Mouse (Mus musculus) 3T3-L1 (cell line): Measurements from ENCODE around the gene Rbm17.
A peak's percentile ranks its signal among the peaks of the same experiment; 100 is the strongest.

ENCODE experiments used
- DNase-seq: peaks from one replicate; pipeline ENCODE4 v3.0.0-alpha.2; 2015; ENCODE audit warnings: low read depth, low spot score

Gene Rbm17

DNA sequence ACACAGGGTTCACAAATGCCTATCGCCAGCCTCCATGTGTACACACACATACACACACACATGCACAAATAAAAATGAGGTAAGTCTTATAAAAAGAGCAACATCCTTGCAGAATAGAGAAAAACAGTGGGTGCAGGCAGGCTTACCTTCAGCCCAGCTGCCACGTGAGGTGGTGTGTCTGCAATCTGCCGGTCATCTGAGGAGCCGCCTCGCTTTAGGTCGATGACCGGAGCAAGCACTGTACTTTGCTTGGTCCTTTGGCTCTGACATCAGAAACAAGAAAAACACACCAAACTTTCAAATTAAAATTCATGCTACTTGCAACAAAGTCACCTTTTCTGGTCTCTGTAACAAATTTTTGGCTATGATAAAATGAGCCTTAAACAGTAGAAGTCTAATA, 6.0 kb downstream of the Rbm17 start:
- no peak for DNase-seq

DNA sequence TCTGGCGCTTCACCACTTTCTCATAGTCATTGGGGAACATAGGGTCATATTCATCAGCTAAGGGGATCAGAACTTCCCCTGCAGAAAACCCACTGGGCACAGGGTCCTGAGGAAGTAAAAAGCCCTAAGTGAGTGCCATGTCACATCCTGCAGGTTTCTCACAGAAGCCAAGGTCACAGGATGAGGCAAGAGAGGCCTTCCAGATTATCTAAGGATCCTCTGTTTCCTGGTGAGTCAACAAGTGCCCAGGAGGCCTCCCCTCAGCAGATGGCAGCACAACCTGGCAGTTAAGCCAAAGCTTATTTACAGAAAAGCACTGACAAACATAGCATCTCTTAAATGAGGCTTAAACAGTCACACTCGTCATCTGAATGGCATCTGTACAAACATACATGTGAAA, 7.3 kb downstream of the Rbm17 start:
- peak; percentile 23 for DNase-seq

DNA sequence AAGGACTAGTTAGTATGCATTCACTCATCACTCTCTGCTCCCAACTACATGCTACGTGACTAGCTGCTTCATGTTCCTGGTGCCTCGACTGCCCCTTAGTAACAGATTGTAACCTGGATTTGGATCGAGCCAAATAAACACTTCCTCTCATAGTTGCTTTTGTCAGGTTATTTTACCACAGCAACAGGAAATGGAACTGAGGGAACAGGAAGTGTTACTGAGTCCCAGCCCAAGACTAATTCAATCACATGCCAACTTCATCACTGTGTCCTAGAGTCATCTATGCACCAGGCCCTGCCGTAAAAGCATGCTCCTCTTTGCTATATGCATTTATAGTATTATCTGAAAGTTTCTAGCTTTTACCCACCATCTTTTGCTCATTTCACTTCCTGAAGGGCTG, 16.0 kb downstream of the Rbm17 start:
- no peak for DNase-seq

DNA sequence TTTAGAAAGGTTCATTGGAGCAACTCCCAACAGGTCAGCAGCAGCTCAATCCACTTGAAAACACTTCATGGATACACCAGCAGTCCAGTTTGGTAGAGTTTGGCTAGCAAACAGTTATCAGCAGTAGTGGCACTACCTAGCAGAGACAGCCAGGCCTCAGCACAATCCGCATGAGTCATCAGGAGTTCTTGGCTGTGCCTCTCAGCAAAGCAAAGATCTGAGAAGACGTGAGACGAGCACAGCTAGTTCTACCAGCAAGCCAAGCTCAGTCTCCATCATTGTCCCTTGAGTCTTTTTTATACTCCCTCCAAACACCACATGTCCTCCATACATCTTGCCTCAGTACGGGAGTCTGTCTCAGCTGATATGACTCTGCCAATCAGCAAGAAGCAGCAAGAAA, 24.6 kb downstream of the Rbm17 start:
- peak; percentile 55 for DNase-seq

DNA sequence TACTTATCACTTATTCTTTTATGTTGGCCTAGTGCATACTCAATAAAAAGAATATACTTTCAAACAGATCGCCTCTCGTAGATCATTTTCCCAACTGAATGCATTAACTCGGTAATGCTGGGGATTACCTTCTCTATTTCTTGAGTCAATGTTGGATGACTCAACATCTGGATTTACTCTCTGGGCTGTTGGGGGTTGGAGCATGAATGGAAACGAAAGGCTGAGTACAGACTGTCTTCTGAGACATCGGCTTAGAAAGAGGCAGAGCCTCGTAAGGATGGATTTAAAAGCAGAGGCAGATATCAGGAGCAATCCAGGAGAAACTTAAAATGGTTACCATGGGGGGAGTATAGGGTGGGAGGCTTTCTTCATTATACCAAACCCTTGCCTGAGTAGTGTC, 25.8 kb downstream of the Rbm17 start:
- DNase-seq: no peak

DNA sequence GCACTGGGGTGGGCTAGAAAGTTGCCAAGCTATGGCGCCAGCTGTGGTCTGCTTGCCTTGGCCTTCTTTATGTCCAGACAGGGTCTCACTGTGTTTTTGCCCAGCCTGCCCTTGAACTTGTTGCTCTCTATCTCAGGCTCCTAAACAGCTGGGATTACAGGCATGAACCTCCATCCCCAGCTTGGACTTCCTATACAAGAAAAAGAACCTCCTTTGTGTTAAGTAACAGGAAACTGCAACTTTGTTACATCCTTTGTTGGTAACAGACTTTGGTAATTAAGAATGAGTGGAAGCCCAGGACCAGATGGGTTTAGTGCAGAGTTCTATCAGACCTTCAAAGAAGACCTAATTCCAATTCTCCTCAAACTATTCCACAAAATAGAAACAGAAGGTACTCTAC, 30.3 kb downstream of the Rbm17 start:
- no peak for DNase-seq

DNA sequence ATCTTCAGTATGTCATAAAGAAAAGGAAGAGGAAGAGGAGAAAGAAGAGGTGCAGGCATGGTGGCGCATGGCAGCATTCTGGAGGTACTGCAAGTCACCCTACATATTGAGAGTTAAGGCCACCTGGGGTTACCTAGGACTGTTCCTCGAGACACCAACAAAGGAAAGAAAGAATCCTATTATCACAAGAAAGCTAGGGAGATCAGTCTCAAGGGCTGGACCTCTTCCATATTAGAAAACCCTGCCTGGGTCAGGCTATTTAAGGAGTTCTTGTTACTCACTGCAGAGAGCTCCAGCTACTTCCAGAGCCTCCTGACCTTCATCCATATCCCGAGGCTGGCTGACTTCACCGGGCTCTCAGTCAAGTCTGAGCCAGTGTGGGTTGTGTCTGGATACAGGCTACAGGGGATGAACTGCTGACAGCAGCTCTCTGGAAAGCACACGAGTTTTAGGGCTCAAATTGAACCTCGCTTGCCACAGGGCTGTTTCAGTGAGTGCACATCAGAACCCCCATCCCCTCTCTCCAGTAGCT, 32.9 kb downstream of the Rbm17 start:
- DNase-seq: no peak

DNA sequence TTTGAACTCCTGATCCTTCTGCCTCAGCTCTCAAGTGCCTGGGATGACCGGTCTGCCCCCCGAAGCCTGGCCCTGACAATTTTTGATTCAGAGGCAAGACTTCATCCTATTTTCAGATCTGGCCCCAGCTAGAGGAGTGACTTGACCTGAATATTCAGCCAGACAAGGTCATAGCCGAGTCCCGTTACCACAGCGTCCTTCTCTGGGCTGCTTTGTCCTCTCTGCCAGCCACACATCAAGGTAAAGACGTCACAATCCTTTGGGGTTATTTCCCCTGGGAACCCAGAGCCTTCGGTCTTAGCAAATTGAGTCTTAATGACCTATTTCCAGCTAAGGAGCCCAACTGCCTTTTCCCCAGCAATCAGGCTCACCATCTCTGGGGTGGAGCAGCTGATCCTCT, 35.5 kb downstream of the Rbm17 start:
- no peak for DNase-seq

DNA sequence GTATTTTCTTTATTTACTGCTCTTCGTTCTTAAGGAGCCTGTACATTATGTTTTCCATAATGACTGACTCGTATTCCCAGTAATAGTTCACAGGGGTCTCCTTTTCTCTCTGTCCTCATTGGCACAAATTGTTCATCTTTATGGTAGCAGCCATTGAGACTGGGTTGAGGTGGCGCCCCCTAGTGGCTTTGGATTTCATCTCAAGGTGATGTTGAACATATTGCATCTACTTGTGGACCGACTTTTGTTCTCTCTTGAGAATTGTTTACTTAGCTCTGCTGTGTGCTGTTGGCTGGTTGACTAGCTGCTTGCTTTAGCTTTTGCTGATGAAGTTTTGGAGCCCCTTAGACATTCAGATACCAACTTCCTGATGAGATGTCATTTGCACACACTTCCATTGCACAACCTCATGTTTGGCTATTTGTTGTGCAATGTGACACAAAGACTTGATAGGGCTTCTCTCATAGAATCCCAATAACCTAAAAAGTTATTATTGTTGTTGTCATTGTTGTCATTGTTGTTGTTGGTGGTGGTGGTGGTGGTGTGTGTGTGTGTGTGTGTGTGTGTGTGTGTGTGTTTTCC, 36.1 kb downstream of the Rbm17 start:
- DNase-seq: peak; percentile 20

DNA sequence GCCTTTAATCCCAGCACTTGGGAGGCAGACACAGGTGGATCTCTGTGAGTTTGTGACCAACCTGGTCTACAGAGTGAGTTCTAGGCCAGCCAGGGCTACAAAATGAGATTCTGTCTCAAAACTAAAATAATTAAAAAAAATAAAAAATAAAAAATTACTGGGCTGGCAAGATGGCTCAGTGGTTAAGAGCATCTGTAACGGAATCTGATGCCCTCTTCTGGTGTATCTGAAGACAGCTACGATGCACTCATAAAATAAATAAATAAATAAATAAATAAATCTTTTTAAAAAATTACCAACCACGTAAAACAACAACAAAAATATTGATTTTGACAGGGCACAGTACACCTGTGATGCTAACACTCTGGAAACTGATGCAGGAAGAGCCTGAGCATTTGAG, 37.1 kb downstream of the Rbm17 start:
- no peak for DNase-seq

DNA sequence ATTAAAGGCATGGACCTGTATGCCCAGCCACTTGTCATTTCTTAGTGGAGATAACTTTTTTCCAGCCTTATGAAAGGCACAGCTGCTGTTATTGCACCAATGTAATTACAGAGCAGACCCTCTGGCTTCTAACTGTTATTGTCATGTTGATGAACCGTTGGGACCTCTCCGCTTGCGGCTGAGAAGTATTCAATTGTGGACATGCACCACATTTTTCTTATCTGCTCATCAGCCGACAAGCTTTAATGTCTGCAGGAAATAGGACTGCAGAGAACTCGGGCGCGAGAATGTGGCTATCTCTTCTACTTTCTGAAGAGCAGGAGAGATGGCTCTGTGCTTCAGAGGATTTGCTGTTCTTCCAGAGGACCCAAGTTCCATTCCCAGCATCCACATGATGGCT, 37.7 kb downstream of the Rbm17 start:
- DNase-seq: no peak

DNA sequence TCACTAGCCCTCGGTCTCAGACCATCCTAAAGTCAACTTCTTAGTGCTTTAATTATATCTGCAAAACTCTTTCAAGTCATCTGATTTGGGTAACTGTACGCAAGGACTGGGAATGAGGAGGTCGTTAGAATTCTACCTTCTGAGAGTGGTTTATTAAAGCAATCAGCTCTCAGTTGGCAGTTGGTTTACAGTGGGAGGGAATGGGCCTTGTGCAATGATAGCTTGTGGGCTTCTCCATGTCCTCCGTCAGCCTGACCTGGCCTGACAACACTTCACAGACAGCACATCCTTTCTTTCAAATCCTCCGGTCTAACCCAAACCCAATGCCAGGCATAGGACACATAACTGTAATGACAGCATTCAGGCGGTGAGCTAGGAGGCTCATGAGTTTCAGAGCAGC, 39.2 kb downstream of the Rbm17 start:
- DNase-seq: no peak

DNA sequence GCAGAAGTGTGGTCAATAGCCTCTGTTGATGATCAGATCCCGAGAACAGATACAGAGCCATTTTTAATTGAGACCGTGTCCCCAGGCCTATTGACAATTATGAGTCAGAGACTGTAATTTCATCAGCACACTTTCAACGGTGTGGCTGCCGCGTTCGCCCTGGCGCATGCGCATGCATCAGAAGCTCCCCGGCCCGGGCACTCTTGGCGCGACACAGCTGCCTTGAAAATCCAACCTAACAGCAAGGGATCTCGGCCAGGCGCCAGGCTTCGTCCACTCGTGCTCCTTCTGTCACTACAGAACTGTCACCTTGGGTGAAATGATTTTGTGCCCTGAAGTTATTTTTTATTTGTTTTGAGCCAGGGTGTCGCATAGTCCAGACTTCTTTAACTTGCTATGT, 40.7 kb downstream of the Rbm17 start:
- no peak for DNase-seq

DNA sequence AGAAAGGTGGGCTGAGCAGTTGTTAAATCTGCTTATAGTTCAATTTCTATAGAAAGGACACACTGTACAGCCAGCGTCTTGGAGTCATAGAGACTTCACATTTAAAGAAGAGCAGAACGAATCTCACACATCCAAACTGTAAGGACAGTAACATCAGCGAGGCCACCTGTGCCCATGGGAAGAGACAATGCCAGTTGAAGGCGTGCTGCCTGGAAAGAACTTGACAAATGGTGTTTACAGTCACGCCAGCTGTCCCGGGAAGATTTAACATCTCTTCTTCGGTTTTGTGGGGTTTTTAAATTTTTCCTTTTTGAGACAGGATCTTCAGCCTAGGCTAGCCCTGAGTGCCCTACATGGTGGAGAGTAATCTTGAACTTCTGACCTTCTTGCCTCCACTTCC, 45.3 kb downstream of the Rbm17 start:
- DNase-seq: no peak

DNA sequence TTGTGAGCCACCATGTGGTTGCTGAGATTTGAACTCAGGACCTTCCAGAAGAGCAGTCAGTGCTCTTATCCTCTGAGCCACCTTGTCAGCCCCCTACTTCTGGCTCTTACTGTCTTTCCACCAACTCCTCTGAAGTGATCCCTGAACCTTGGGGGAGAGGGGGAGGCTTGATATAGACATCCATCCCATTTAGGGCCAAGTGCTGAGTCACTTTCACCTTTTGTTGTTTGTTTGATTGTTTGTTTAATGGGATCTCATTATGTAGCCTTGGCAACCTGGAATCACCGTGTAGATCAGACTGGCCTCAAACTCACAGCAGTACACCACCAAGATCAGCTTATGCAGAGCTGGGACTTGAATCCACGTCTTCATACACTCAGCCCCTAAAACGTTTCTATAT, 46.7 kb downstream of the Rbm17 start:
- DNase-seq: no peak

DNA sequence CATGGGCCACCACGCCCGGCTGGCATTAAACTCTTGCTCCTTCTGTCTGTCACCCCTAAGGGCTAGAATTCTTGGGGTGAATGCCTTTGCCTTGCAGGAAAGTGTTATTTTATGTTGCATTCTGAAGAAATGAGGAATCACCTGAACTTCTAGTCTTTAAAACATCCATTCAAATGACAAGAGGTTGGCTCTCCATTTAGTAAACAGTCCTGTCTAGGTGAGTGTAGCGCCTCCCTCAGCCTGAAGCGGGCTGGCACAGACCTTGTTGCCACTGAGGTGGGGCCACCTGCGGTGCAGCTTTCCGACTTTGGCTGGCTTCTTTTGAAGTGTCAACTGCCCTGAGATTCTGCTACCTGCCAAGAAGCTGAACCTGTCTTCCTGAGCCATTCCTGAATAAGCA, 48.6 kb downstream of the Rbm17 start:
- no peak for DNase-seq

DNA sequence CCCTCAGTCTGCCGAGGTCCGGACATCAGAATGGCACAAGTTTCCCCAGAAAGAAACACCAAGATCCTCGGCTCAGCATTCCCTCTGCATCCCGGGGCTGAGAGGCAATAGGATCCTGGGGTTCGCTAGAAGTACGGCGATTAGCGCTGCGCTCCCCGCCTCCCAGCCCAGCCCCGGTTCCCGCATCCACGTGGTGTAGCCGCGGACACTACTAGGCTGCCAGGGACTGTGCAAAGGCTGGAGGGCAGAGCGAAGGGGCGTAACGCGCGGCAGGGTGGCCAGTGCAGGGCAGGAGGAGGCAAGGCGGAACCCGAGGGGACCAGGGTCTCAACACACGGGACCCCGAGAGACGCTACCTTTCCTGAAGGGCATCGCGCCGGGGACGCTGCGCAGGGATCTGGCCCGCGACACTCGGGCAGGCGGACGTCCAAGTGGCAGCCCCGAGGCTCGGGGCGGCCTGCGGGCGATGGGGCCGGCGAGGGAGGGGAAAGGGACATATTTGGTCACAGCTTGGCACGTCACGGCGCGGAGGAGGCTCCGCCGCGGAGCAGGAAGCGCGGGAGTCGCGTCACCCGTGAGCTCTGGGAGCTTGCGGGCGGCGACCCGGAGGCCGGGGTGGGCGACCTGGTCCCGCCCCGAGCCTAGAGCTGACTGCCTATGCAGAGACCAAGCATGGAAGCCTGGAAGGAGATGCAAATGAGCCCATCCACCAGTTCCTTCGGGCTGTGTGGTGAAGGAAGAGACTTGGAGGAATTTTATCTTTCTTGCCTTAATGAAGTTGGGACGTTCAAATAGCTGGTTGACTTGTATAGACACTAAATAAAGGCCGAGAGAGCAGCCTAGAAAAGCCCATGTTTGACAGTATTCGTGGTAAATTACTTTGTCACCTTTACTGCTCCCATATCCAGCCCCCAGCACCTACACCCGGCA, 50.2 kb downstream of the Rbm17 start, which contains the start of gene Pfkfb3:
TSS of gene Pfkfb3 (minus strand) at position 607 of the 930 bp plus-strand sequence.
- peak; percentile 23 for DNase-seq

DNA sequence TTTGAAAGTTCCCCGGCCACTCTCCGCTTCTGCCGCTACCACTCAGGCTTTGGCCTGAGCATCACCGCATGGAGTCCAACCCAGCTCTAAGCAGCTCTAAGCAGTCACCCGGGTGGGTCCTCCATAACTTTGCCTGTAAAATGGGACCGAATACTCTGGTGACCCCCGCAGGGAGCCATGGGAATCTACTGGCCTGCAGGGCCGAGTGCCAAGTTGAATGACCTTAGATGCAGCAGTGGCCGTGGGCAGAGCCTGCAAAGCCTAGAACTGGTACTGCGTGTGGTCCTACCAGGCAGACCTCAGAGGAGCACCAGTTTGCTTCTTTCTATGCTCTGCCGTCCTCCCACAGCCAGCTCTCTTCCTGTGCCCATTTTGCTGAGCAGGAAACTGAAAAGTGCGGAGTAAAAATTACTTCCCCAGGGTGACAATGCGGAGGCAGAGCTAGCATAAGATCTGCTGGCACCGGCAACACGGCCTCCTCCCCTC, 50.9 kb downstream of the Rbm17 start:
- no peak for DNase-seq

DNA sequence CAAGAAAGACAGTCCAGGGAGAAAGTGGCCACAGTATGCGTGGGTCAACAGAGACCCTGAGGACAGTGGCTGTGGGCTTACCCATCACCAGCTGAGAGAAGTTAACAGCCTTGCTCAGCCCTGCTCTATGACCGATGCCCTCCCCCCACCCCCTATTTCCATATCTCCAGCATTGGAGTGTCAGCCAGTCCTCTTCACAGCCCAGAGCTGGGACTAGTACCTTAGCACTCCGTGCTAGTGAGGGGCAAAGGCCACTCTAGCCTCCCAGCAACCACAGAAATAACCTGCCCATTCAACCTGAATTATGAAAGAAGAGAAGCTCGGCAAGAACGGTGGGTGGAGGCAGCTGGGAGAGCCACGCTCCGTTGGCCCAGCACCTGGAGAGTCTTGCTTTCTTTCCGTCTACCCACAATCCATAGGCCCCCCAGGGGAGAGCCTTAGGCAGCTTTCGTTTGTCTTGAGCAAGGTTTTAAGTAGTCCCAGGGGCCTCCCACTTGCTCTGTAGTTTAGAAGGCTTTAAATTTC, 51.6 kb downstream of the Rbm17 start:
- DNase-seq: no peak

DNA sequence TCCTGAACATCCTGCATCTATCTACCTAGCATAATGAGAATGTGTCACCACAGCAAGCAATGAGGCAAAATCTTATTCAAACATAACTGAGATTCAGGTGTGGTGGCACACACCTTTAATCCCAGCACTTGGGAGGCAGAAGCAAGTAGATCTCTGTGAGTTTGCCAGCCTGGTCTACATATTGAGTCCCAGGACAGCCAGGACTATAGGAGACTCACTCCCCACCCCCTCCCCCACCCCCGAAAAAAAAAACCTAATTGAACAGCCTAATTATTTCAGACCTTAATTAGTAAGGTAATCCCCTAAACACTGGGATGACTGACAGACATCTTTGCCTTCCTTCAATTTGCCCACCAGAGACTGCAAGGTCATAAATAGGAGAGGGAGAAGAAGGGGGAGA, 52.2 kb downstream of the Rbm17 start:
- DNase-seq: no peak

DNA sequence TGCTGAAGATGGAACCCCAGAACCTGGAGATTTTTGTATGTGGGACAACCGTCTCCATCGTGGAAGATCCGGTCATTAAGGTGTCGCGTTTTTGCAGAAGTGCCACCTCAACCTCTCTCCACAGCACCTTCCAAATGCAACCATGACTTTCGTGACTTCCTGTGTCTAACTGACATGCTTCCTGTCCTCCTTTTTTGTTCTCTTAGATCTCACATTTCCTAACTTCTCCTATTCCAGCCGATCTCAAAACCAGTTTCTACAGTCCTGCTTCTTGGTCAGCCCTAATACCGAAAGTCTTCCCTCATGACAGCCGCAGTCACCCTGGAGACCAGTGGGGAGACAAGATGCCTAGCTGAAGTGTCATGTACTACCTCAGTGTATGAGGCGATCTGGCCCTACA, 55.4 kb downstream of the Rbm17 start:
- DNase-seq: no peak

DNA sequence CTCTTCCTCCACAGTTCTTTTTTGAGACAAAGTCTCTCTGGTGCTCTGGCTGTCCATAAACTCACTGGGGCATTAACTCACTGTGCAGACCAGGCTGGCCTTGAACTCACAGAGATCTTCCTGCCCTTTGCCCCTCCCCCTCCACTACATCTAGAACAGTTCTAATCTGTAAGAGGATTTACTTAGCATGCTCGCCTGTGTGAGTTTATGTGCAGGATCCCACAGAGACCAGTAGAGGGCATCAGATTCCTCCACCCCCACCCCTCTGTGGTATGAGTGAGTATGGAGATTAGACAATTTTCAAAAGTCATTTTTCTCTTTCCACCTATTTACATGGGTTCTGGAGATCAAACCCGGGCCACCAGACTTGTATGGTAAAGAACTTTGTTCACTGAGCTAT, 56.3 kb downstream of the Rbm17 start:
- peak; percentile 39 for DNase-seq

DNA sequence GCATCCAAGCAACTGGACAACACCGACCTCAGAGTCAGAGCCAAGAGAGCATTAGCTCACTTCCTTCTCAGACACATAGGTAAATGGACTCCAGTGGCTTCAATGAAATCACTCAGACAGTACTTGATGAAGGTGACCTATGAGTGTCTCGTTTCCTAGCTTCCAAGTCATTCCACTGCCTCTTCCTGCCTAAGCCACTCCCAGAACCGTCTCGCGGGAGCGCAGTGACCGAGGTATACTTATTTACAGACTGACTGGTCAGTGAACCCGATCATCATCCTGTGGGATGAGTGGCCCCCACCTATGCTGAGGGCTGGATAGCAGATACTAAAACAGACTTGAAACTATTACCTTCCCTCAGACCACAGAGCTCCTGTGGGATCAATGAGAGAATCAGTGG, 57.9 kb downstream of the Rbm17 start:
- no peak for DNase-seq
